Mouse (Mus musculus): Measurements from ENCODE around the gene Ctdnep1.

The Ctdnep1 gene

DNA sequence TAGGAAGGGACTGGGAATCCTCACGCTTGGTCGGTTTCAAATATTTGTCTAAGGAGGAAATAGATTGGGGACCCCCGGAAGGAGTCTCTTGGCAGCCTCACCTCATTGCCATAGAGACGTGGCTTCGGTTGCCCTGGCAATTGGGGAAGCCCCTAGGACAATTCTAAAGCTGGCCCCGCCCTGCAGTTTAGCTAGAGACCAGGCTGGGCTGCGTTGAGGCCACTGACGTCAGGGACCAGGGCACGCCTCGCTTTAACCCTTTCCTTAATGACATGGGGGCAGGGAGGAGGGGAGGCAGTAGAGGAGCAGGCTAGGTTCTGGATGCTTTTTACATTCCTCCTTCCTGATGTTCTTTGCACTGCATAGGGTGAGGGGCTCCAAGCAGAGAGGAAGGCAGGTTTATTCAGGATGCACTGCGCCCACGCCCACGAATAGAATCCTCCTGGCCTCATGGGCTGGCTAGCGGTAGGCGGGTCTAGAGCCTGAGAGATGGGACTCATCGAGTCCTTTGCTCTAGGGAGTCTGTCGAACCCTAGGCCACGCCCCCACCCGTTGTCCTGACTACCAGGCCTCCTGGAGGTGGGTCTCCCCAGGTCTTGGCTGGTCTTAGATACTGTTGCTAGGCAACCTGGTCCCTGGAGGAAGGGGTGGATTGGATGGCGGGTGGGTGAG, 48.3 kb downstream of the Ctdnep1 start:
- peak; percentile 76 to 77 for DNase-seq (ENCODE audit: low spot score in 2 of 2)

DNA sequence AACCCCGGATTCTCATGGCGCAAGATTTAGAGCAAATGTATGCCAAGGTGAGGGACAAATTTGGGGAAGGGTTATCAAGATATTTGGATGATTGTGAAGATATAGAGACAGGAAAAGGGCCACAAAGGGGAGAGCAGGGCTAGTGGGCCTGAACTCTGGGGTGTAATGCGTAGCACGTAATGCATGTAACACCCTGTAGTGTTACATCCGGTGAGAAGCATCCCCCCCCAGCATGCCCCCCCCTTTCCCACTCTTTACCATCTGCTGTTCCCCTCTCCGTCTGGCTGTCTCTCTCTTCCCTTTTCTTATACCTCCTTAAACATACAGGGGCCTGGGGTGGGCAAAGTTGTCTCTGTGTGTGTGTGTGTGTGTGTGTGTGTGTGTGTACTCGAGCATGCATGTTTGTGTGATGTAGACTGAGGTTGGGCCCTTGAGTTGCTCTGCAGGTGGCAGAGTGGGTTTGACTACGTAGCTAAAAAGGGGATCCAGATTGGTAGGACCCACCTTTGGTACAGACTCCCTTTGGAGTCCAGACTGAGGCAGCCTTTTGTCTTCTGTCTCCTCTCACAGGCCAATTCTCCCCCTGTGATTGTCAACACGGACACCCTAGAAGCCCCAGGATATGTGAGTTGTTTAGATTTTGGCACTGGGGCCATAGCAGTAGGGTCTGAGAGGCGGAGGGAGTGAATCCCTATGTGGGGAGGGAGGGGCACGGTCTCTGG, 49.0 kb downstream of the Ctdnep1 start:
- DNase-seq (ENCODE audit: low spot score in 2 of 2) = no peak

DNA sequence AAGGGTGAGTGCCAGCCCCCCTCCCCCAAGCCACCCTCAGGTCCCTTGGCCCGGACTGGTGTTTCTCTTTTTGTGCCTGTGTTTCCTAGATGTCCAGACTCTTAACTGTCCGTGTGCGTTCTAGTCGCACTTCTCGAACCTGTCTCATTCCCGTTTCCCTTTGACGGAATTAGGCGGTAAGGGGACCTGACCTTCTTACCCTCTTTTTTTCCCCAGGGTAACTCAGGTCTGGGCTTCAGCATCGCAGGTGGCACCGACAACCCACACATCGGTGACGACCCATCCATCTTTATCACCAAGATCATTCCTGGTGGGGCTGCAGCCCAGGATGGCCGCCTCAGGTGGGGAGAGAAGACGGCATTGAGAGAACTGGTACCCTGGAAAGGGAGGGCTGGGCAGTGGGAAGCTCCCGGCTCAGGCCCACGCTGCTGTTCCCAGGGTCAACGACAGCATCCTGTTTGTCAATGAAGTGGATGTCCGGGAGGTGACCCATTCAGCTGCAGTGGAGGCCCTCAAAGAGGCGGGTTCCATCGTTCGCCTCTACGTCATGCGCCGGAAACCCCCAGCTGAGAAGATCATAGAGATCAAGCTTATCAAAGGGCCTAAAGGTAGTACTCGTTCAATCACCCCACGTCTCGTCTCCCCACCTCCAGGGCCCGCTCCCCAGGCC, 49.8 kb downstream of the Ctdnep1 start:
- DNase-seq (ENCODE audit: low spot score in 2 of 2) = no peak

DNA sequence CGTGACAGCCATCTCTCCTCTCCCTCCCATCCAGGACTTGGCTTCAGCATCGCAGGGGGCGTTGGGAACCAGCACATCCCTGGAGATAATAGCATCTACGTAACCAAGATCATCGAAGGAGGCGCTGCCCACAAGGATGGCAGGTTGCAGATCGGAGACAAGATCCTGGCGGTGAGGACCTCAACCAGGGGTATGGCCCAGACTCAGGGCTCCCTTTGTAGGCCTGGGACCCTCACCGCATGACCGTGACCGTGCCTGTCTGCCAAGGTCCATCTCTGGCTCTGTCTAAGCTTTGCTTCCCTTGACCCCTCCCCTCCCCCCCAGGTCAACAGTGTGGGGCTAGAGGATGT, 50.3 kb downstream of the Ctdnep1 start:
- DNase-seq (ENCODE audit: low spot score in 2 of 2) = no peak

DNA sequence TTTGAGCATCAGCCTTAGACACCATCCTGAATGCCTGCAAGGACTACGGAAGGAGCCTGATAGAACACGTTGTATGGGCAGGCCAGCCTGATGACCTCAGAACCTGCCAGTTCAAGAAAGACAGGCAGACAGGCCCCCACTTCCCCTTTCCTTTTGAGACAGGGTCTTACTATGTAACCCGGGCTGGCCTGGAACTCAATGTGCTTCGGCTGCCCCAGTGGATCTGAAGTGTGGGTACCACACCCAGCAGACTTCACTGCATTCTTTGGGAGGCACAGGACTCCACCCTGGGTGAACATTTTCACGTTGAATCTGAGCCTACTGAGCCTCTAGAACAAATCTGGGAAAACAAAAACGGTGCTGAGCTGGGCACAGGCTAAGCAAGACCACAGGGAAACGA, 57.2 kb downstream of the Ctdnep1 start:
- no peak for DNase-seq (ENCODE audit: low spot score in 2 of 2)

DNA sequence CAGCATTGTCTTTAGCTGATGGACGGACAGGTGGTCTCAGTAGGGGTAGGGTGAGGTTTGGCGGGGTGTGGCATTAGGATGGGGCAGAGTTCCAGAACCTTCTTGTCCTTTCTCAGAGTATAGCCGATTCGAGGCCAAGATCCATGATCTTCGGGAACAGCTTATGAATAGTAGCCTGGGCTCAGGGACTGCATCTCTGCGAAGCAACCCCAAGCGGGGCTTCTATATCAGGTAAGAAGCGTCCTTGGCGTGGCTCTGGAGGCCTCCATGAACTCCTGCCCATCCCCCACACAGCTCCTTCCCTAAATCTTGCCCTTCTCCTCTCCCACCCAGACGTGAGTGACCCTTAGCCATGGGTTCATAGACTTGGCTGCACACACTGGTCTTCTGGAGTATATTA, 58.7 kb downstream of the Ctdnep1 start:
- no peak for DNase-seq (ENCODE audit: low spot score in 2 of 2)

DNA sequence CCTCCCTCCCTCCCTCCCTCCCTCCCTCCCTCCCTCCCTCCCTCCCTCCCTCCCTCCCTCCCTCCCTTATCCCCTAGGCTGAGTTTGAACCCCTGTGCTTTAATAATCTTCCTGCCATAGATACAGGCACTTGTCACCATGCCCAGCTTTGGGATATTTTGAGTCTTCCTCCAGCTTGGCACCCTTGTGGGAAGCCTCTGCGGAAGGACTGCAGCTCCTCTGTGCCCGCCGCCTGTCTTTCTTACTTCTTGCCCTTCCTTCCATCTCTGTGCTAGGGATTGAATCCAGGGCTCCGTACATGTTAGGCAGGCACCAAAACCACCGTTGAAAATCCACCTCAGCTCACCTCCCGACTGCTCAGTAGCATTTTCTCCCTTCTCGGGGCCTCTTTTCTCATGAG, 59.2 kb downstream of the Ctdnep1 start:
- DNase-seq (ENCODE audit: low spot score in 2 of 2) = no peak

Data from urinary bladder, postnatal 4 days (tissue).